Mouse (Mus musculus) midbrain, postnatal 0 days (tissue): ENCODE measurements around the gene Zfp69. TPM values are rescaled to one million over a fixed set of nuclear protein-coding genes. Genes with fewer than 3 reads are reported as not detected.
A peak's percentile ranks its signal among the peaks of the same experiment; 100 is the strongest.

Experiments used
- ATAC-seq: fragments of 200-750 bp; cut with Nextera tagmentation; 2 replicates; pipeline ENCODE4 v1.8.0; 2017; ENCODE audit warnings: moderate number of reproducible peaks, mild to moderate bottlenecking, moderate TSS enrichment, moderate library complexity; ENCODE audit not compliant: low FRiP score
- DNase-seq: peaks from one replicate; pipeline ENCODE4 v3.0.0-alpha.2; 2015; ENCODE audit warnings: low spot score
- H3K27ac ChIP-seq: fragments of 300-500 bp; sonication (generic); 2 replicates; pipeline ENCODE4 v1.5.1; 2014; ENCODE audit warnings: low read depth, mild to moderate bottlenecking, low read length, mixed read lengths
- H3K27me3 ChIP-seq: fragments of 300-500 bp; sonication (generic); 2 replicates; pipeline ENCODE4 v1.6.1; 2014; ENCODE audit warnings: low read length, control low read depth, mixed read lengths; ENCODE audit not compliant: insufficient read depth
- H3K36me3 ChIP-seq: fragments of 300-500 bp; sonication (generic); 2 replicates; pipeline ENCODE4 v1.6.1; 2014; ENCODE audit warnings: low read length, control low read depth, mixed read lengths; ENCODE audit not compliant: insufficient read depth
- H3K4me1 ChIP-seq: fragments of 300-500 bp; sonication (generic); 2 replicates; pipeline ENCODE4 v1.6.1; 2014; ENCODE audit warnings: mild to moderate bottlenecking, control low read depth, antibody characterized with exemption, low read length, mixed read lengths; ENCODE audit not compliant: insufficient read depth
- H3K4me2 ChIP-seq: fragments of 300-500 bp; sonication (generic); 2 replicates; pipeline ENCODE4 v1.6.1; 2014; ENCODE audit warnings: low read depth, mild to moderate bottlenecking, low read length, mixed read lengths; ENCODE audit not compliant: poor library complexity, severe bottlenecking
- H3K4me3 ChIP-seq: fragments of 300-500 bp; sonication (generic); 2 replicates; pipeline ENCODE4 v1.5.1; 2014; ENCODE audit warnings: low read depth, mild to moderate bottlenecking, low read length, moderate library complexity
- H3K9ac ChIP-seq: fragments of 300-500 bp; sonication (generic); replicated peaks from 2 replicates; pipeline ENCODE4 v1.6.1; 2014; ENCODE audit warnings: mild to moderate bottlenecking, low read length, moderate library complexity, mixed read lengths; ENCODE audit not compliant: poor library complexity, severe bottlenecking
- H3K9me3 ChIP-seq: fragments of 300-500 bp; sonication (generic); 2 replicates; pipeline ENCODE4 v1.6.1; 2016; ENCODE audit warnings: low read length, control low read depth
- CTCF ChIP-seq: IDR thresholded peaks from 2 replicates; pipeline ENCODE4 v1.5.1; 2016; ENCODE audit warnings: antibody characterized with exemption, mild to moderate bottlenecking
- WGBS: fragments of 180-500 bp; shearing (Covaris S2); extraction: QIAGEN DNeasy Blood & Tissue Kit; methylation state at CpG from one replicate; pipeline ENCODE4 v1.1.7; 2014; 5-methylcytosine and 5-hydroxymethylcytosine counted together
- polyA plus RNA-seq: library from polyadenylated mRNA; unstranded; fragments of >200 nt; fragmentation: Nextera tagmentation; extraction: Ambion mirVana; gene quantifications from 2 replicates; pipeline ENCODE4 v1.2.1, GENCODE M21; 2015
- total RNA-seq: library from RNA; depleted of rRNA; stranded (reverse); fragments of >200 nt; gene quantifications from 2 replicates; pipeline ENCODE4 v1.2.3, GENCODE M21; 2014; rRNA removed

Zfp69 gene
- total RNA-seq = 2.1 and 2.9 TPM in 2 replicates
- 3.9 and 4.8 TPM in 2 replicates for polyA plus RNA-seq

DNA sequence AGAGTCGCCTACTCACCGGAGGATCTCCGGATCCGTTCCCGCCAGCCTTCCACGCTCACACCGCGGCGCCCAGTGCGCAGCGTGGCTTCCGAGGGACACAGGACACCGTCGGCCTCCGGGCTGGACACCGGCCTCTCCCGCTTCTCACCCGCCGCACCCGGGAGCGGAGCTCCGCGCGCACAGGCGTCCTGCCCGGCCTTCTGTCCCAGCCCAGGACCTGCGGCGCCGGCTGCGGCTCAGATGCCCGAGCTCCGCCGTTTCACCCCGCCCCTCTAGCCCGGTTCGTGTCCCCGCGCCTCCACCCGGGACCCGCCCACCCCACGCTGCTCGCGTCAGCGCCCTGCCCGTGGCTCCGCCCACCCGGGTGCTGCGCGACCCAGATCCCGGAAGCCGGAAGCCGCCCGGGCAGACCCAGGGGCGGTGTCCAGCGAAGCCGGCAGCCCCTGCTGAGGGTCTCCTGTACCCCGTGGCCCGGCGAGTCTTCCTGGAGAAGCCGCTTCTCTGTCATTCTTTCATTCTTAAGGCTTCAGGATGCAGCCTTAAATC, at the start of gene Zfp69:
Zfp69 (minus strand) TSS at position 272 of the 546 bp plus-strand sequence.
- no peak for TF ChIP-seq CTCF
- ATAC-seq = peak; percentile 96

DNA sequence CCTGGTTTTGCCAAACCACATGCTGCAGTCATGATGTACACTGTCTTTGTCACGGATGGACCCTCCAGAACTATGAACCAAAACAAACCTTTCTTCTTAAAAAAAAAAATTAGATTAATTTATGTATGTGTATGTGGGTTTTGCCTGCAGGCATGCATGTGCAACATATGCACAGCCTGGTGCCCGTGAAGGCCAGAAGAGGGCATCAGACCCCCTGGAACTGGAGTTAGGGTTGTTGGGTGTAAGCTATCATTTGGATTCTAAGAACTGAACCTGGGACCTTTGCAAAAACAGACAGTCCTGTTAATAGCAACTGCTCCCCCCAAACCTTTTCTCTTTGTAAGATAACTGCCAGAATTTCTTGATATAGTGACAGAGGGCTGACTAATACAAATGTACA, 49.5 kb upstream of the Zfp69 start:
- 92% methylated on average over 2 of the region's 2 CpGs for WGBS
- Histone ChIP-seq H3K4me3 (no peak overlapping the region), H3K27ac (no peak overlapping the region), H3K36me3 (no peaks in the 10 kb centered on the region), H3K9ac (no peak overlapping the region), H3K4me2 (no peak overlapping the region), H3K9me3 (no peaks in the 10 kb centered on the region), H3K27me3 (no peaks in the 10 kb centered on the region), H3K4me1 (peaks cover 10% of the 10 kb centered on the region)
- 0 out of 2 replicates have a peak, but pooled peaks have one; percentile 13 for TF ChIP-seq CTCF
- ATAC-seq = no peak
- no peak for DNase-seq

More for the DNA sequence above, at the start of gene Zfp69:
- peak within 1 kb of the TSS; percentile 82 for H3K4me2 ChIP-seq
- peak; percentile 87 for DNase-seq
- peak within 1 kb of the TSS; percentile 58 for H3K9ac ChIP-seq
- no peaks in the 10 kb centered on the region; the same call in 1 of the 2 replicates for H3K4me1 ChIP-seq
- H3K9me3 ChIP-seq = no peaks in the 10 kb centered on the region
- H3K4me3 ChIP-seq = peak within 1 kb of the TSS; percentile 75
- peak within 1 kb of the TSS; percentile 69 for H3K27ac ChIP-seq
- H3K36me3 ChIP-seq = no peaks in the 10 kb centered on the region
- WGBS = under 1% methylated on average over 45 of the region's 60 CpGs
- no peaks in the 10 kb centered on the region for H3K27me3 ChIP-seq

DNA sequence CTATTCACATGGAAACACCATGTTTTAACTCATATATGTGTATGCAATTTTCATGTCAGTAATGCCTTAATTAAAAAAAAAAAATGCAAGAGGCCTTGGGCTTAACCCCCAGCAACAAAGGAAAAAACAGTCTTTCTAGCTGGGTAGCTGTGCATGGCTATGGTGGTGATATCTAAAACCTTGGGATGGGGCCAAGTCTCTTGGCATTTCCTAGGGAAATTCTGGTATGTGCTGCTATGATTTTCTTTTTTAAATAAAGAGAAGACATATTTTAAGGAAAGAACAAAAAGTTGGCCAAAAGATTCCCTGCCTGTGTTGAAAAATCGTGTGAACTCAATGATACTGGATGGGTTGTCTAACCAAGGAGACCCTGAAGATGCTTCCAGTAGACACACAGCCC, 44.4 kb upstream of the Zfp69 start:
- ATAC-seq (no peak), DNase-seq (no peak)
- H3K4me3 ChIP-seq = no peak overlapping the region
- no peaks in the 10 kb centered on the region for H3K27me3 ChIP-seq
- no peak overlapping the region for H3K4me2 ChIP-seq
- H3K36me3 ChIP-seq = no peaks in the 10 kb centered on the region
- H3K4me1 ChIP-seq = no peaks in the 10 kb centered on the region
- TF ChIP-seq CTCF = no peak
- 67% methylated on average over 1 of the region's 1 CpGs for WGBS
- no peak overlapping the region for H3K9ac ChIP-seq
- H3K9me3 ChIP-seq = no peaks in the 10 kb centered on the region
- H3K27ac ChIP-seq = no peak overlapping the region

DNA sequence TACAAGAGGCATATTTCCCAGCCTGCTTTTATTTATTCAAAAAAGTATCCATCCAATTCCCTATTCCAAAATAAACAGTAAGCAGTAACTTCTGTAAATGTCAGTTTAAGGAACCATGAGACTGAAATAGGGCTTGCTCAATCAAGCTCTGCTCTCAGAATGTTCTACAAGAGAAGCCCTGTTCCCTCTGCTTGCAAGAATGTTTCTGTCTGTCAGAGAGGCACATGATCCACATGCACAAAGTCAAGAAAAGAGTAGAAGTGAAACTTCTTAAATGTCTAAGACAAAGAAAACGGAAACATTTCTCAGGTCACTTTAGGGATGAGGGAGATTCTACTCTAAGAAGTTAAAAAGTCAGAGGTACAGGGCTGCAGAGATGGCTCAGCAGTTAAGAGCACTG, 41.5 kb upstream of the Zfp69 start:
- no peaks in the 10 kb centered on the region for H3K27me3 ChIP-seq
- H3K4me2 ChIP-seq = no peak overlapping the region
- no peak overlapping the region for H3K9ac ChIP-seq
- no peak for TF ChIP-seq CTCF
- DNase-seq (no peak), ATAC-seq (no peak)
- H3K27ac ChIP-seq = no peak overlapping the region
- no peak overlapping the region for H3K4me3 ChIP-seq
- no peaks in the 10 kb centered on the region for H3K36me3 ChIP-seq
- H3K4me1 ChIP-seq = no peaks in the 10 kb centered on the region
- no peaks in the 10 kb centered on the region for H3K9me3 ChIP-seq
- WGBS = 80% methylated on average over 1 of the region's 1 CpGs

DNA sequence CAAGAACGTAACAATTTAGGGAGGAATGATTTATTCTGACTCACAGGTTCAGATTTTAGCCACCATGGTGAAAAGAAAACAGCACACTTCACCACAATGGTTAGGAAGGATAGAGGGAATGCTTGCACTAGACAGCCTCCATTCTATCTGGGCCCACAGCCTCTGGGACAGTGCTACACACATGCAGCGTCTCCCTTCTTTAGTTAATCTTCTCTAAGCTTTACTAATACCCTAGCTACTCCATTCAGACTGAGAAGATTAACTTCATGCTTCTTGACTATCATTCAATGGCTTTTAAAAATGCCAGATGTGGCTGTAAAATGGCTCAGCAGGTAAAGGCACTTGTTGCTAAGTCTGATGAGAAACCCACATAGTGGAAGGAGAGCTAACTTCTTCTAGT, 40.8 kb upstream of the Zfp69 start:
- no peak for DNase-seq
- no peak overlapping the region for H3K27ac ChIP-seq
- 20% methylated on average over 2 of the region's 2 CpGs for WGBS
- no peaks in the 10 kb centered on the region for H3K9me3 ChIP-seq
- H3K9ac ChIP-seq = no peak overlapping the region
- H3K4me3 ChIP-seq = no peak overlapping the region
- H3K4me1 ChIP-seq = no peaks in the 10 kb centered on the region
- H3K4me2 ChIP-seq = no peak overlapping the region
- ATAC-seq = no peak
- TF ChIP-seq CTCF = no peak
- no peaks in the 10 kb centered on the region for H3K36me3 ChIP-seq
- H3K27me3 ChIP-seq = no peaks in the 10 kb centered on the region

DNA sequence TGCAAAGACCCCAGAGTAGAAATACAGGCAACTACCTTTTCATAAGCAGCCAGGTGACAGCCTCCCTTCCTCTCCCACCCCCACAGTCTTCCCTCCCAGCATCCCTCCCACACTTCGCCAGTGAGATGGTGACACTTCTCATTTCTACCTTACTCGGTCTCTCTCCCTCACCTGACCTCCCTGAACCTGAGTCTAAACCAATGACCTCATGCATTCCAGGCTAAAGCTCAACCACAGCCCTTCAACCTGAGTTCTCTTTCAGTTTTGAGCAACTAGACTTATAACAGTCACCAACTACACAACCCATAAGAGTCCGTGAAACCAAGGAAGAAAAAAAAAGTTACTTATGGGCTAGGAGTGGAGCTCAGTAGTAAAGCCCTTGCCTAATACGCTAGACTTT, 35.8 kb upstream of the Zfp69 start:
- Histone ChIP-seq H3K4me3 (no peak overlapping the region), H3K9me3 (no peaks in the 10 kb centered on the region), H3K27me3 (no peaks in the 10 kb centered on the region), H3K36me3 (no peaks in the 10 kb centered on the region; the same call in 1 of the 2 replicates), H3K9ac (no peak overlapping the region), H3K4me2 (no peak overlapping the region), H3K4me1 (no peaks in the 10 kb centered on the region), H3K27ac (no peak overlapping the region)
- no peak for TF ChIP-seq CTCF
- WGBS = 84% methylated on average over 4 of the region's 4 CpGs
- ATAC-seq (no peak), DNase-seq (no peak)
